Mouse (Mus musculus): ENCODE data around the gene Nipsnap3b. TPM values are rescaled to one million over a fixed set of nuclear protein-coding genes. Genes with fewer than 3 reads are reported as not detected.

Gene Nipsnap3b
- polyA plus RNA-seq (2015; fragmentation: Nextera tagmentation; extraction: Ambion mirVana): 102 and 145 TPM in 2 replicates

DNA sequence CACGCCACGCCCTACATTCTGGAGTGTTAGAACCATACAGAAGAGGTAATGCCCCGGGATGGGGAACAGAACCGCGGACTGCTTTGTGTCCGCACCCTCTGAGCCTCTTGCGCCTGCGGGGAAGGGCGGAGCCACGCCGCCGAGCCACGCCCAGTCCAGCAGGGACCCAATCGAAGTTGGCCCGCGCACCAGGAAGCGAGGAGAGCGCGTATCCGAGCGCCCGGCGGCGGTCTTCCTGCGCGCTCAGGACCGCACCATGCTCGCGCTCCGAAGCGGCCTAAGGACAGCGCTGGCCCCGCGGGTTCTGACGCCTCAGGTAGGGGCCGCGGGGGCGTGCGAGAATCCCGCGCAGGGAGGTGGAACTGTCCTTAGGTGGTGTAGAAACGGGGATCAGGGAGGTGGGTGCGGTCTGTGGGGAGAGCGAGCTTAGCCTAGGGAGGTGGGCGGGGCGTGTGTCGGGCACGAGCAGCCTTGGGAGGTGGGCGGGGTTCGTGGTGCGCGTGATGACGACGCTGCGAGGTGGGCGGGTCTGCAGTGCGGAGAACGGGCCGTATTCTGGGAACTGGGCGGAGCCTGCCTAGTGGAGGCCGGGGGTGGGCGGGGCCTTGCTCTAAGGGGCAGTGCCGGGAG, at the start of gene Nipsnap3b:
Gene Nipsnap3b (plus strand): TSS at position 149 of the 630 bp plus-strand sequence.

DNA sequence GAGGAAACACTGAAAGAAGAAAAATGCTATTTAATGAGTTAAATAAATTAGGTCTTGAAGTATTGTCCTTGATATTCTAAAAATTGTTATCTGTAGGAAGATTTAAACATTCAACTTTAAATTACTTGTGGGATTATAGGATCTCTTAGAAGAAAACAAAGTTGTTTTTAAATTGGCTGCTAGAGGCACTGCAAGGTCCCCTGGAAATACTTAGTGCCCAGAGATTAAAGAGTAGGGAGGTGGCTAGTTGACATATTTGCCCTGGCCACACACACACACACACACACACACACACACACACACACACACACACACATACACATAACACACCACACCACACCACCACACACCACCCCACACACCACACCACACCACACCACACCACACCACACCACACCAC, 47.4 kb upstream of the Nipsnap3b start, which contains the start of gene Olfr270:
Gene Olfr270 (plus strand): TSS at position 301 of the 400 bp plus-strand sequence.

DNA sequence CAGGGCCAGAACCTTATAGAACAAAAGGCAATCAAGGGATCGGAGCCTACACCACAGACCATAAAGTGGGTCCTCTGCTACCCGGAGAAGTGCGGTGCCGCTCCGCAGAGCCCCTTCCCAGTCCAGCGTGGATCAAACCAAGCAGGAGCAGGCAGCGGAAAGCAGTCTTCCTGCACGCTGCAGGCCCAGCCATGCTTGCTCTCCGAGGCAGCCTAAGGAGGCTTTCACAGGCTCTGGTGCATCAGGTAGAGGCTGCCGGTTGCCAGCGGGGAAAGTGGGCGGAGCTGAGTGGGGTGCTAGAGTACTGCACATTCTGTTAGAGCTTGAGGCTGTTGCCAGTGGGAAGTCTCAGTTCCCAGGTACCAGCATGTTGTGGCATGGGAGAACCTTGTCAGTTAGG, 22.4 kb upstream of the Nipsnap3b start, which contains the start of gene Nipsnap3a:
Gene Nipsnap3a (plus strand): TSS at position 25 of the 400 bp plus-strand sequence.

Other genes starting within 250 kb of the Nipsnap3b start
- not detected in 2 replicates for gene Olfr275, start 197.3 kb upstream of the Nipsnap3b start, polyA plus RNA-seq (2015; fragmentation: Nextera tagmentation; extraction: Ambion mirVana)
- gene Olfr273, start 152.6 kb upstream of the Nipsnap3b start, polyA plus RNA-seq (2015; fragmentation: Nextera tagmentation; extraction: Ambion mirVana): not detected in 2 replicates
- gene Olfr272, start 92.7 kb upstream of the Nipsnap3b start, polyA plus RNA-seq (2015; fragmentation: Nextera tagmentation; extraction: Ambion mirVana): not detected in 2 replicates
- gene Olfr270, start 47.3 kb upstream of the Nipsnap3b start, polyA plus RNA-seq (2015; fragmentation: Nextera tagmentation; extraction: Ambion mirVana): not detected in 2 replicates
- not detected in 2 replicates for gene Nipsnap3a, start 22.6 kb upstream of the Nipsnap3b start, polyA plus RNA-seq (2015; fragmentation: Nextera tagmentation; extraction: Ambion mirVana)
- gene Abca1, start 148.0 kb downstream of the Nipsnap3b start, polyA plus RNA-seq (2015; fragmentation: Nextera tagmentation; extraction: Ambion mirVana): 8.8 and 14.2 TPM in 2 replicates

All from adrenal gland, postnatal 0 days (tissue).